Mouse (Mus musculus): ENCODE data around the gene Pacs1. TPM values are rescaled to one million over a fixed set of nuclear protein-coding genes. Genes with fewer than 3 reads are reported as not detected.
"Not testable (repeated sequence)": the region's sequence is repeated elsewhere in the genome, so short reads cannot be mapped to it uniquely, and the experiment has no call there.

Pacs1 gene
- polyA plus RNA-seq, 1 experiment = 58.9 TPM

GRCm38 (mm10) chr19:5269392-5269791 is 3.5 kb downstream of the Pacs1 start:
- TF ChIP-seq POLR2A (IDR thresholded peaks at IDR 0.05; ENCODE audit: control insufficient read depth, extremely low read depth, insufficient read depth, low read length, poor library complexity) = no peak
- TF ChIP-seq CTCF (IDR thresholded peaks at IDR 0.05; ENCODE audit: borderline replicate concordance, control insufficient read depth, extremely low read depth, insufficient read depth, low read length, poor library complexity) = no peak
- no peak for DNase-seq
- peaks cover 15% of the 10 kb centered on the region for H3K4me1 ChIP-seq (replicated peaks; ENCODE audit: control insufficient read depth, insufficient read depth, low read length)
- no peak overlapping the region for H3K27ac ChIP-seq (ENCODE audit: control insufficient read depth, insufficient read depth, low read length)
- H3K4me3 ChIP-seq (ENCODE audit: control insufficient read depth, insufficient read depth, low read length) = no peak overlapping the region
- no peaks in the 10 kb centered on the region for H3K27me3 ChIP-seq (ENCODE audit: control insufficient read depth, insufficient read depth, low read length)
- 91% methylated on average over 5 of the region's 5 CpGs for WGBS
- peaks cover 4% of the 10 kb centered on the region for H3K36me3 ChIP-seq (ENCODE audit: control insufficient read depth, insufficient read depth, low read length)

GRCm38 (mm10) chr19:5268875-5269274 is 4.0 kb downstream of the Pacs1 start:
- no peak for DNase-seq
- Histone ChIP-seq H3K27ac (ENCODE audit: control insufficient read depth, insufficient read depth, low read length) (no peak overlapping the region), H3K4me1 (replicated peaks; ENCODE audit: control insufficient read depth, insufficient read depth, low read length) (peaks cover 11% of the 10 kb centered on the region), H3K27me3 (ENCODE audit: control insufficient read depth, insufficient read depth, low read length) (no peaks in the 10 kb centered on the region), H3K36me3 (ENCODE audit: control insufficient read depth, insufficient read depth, low read length) (no peaks in the 10 kb centered on the region; the same call in 1 of the 2 replicates), H3K4me3 (ENCODE audit: control insufficient read depth, insufficient read depth, low read length) (no peak overlapping the region)
- no peak for TF ChIP-seq CTCF (IDR thresholded peaks at IDR 0.05; ENCODE audit: borderline replicate concordance, control insufficient read depth, extremely low read depth, insufficient read depth, low read length, poor library complexity)
- no peak for TF ChIP-seq POLR2A (IDR thresholded peaks at IDR 0.05; ENCODE audit: control insufficient read depth, extremely low read depth, insufficient read depth, low read length, poor library complexity)
- 96% methylated on average over 3 of the region's 3 CpGs for WGBS

- TF ChIP-seq POLR2A (IDR thresholded peaks at IDR 0.05; ENCODE audit: control insufficient read depth, extremely low read depth, insufficient read depth, low read length, poor library complexity) (no peak), CTCF (IDR thresholded peaks at IDR 0.05; ENCODE audit: borderline replicate concordance, control insufficient read depth, extremely low read depth, insufficient read depth, low read length, poor library complexity) (no peak)
- Histone ChIP-seq H3K4me3 (ENCODE audit: control insufficient read depth, insufficient read depth, low read length) (no peak overlapping the region), H3K27me3 (ENCODE audit: control insufficient read depth, insufficient read depth, low read length) (no peaks in the 10 kb centered on the region), H3K36me3 (ENCODE audit: control insufficient read depth, insufficient read depth, low read length) (no peaks in the 10 kb centered on the region), H3K27ac (ENCODE audit: control insufficient read depth, insufficient read depth, low read length) (no peak overlapping the region), H3K4me1 (replicated peaks; ENCODE audit: control insufficient read depth, insufficient read depth, low read length) (peaks cover 6% of the 10 kb centered on the region)
- no peak for DNase-seq
Measured at GRCm38 (mm10) chr19:5268017-5268416, 4.9 kb downstream of the Pacs1 start.

- no peaks in the 10 kb centered on the region for H3K36me3 ChIP-seq (ENCODE audit: control insufficient read depth, insufficient read depth, low read length)
- H3K27ac ChIP-seq (ENCODE audit: control insufficient read depth, insufficient read depth, low read length) = no peak overlapping the region
- H3K27me3 ChIP-seq (ENCODE audit: control insufficient read depth, insufficient read depth, low read length) = no peaks in the 10 kb centered on the region
- peaks cover 3% of the 10 kb centered on the region for H3K4me1 ChIP-seq (replicated peaks; ENCODE audit: control insufficient read depth, insufficient read depth, low read length)
- DNase-seq = no peak
- H3K4me3 ChIP-seq (ENCODE audit: control insufficient read depth, insufficient read depth, low read length) = no peak overlapping the region
- WGBS = 97% methylated on average over 5 of the region's 5 CpGs
- TF ChIP-seq CTCF (IDR thresholded peaks at IDR 0.05; ENCODE audit: borderline replicate concordance, control insufficient read depth, extremely low read depth, insufficient read depth, low read length, poor library complexity) = no peak
Measured at GRCm38 (mm10) chr19:5267015-5267414, 5.9 kb downstream of the Pacs1 start.

GRCm38 (mm10) chr19:5257140-5257539 is 15.8 kb downstream of the Pacs1 start:
- under 1% methylated on average over 3 of the region's 3 CpGs for WGBS
- peak; percentile 75 for DNase-seq
- peak overlapping the region; percentile 85 for H3K27ac ChIP-seq (ENCODE audit: control insufficient read depth, insufficient read depth, low read length)

GRCm38 (mm10) chr19:5236981-5237380 is 35.9 kb downstream of the Pacs1 start:
- H3K4me1 ChIP-seq (replicated peaks; ENCODE audit: control insufficient read depth, insufficient read depth, low read length); H3K27ac ChIP-seq (ENCODE audit: control insufficient read depth, insufficient read depth, low read length); H3K36me3 ChIP-seq (ENCODE audit: control insufficient read depth, insufficient read depth, low read length); H3K27me3 ChIP-seq (ENCODE audit: control insufficient read depth, insufficient read depth, low read length); H3K4me3 ChIP-seq (ENCODE audit: control insufficient read depth, insufficient read depth, low read length); DNase-seq: not testable (repeated sequence)
- 100% methylated on average over 1 of the region's 1 CpGs for WGBS

More at GRCm38 (mm10) chr19:5257140-5257539, 15.8 kb downstream of the Pacs1 start:
- H3K4me1 ChIP-seq (replicated peaks; ENCODE audit: control insufficient read depth, insufficient read depth, low read length) = peaks cover 15% of the 10 kb centered on the region
- no peaks in the 10 kb centered on the region for H3K27me3 ChIP-seq (ENCODE audit: control insufficient read depth, insufficient read depth, low read length)
- TF ChIP-seq POLR2A (IDR thresholded peaks at IDR 0.05; ENCODE audit: control insufficient read depth, extremely low read depth, insufficient read depth, low read length, poor library complexity) = no peak
- TF ChIP-seq CTCF (IDR thresholded peaks at IDR 0.05; ENCODE audit: borderline replicate concordance, control insufficient read depth, extremely low read depth, insufficient read depth, low read length, poor library complexity) = no peak
- no peaks in the 10 kb centered on the region for H3K36me3 ChIP-seq (ENCODE audit: control insufficient read depth, insufficient read depth, low read length)
- no peak overlapping the region for H3K4me3 ChIP-seq (ENCODE audit: control insufficient read depth, insufficient read depth, low read length)

GRCm38 (mm10) chr19:5232696-5233095 is 40.2 kb downstream of the Pacs1 start:
- no peaks in the 10 kb centered on the region for H3K27me3 ChIP-seq (ENCODE audit: control insufficient read depth, insufficient read depth, low read length)
- no peak overlapping the region for H3K4me3 ChIP-seq (ENCODE audit: control insufficient read depth, insufficient read depth, low read length)
- no peaks in the 10 kb centered on the region for H3K36me3 ChIP-seq (ENCODE audit: control insufficient read depth, insufficient read depth, low read length)
- no peaks in the 10 kb centered on the region for H3K4me1 ChIP-seq (replicated peaks; ENCODE audit: control insufficient read depth, insufficient read depth, low read length)
- TF ChIP-seq CTCF (IDR thresholded peaks at IDR 0.05; ENCODE audit: borderline replicate concordance, control insufficient read depth, extremely low read depth, insufficient read depth, low read length, poor library complexity) (no peak), POLR2A (IDR thresholded peaks at IDR 0.05; ENCODE audit: control insufficient read depth, extremely low read depth, insufficient read depth, low read length, poor library complexity) (no peak)
- H3K27ac ChIP-seq (ENCODE audit: control insufficient read depth, insufficient read depth, low read length) = no peak overlapping the region
- WGBS = 89% methylated on average over 4 of the region's 4 CpGs
- DNase-seq = no peak

Data from thymus, adult 2 months (tissue).